Mouse (Mus musculus) kidney, postnatal 0 days (tissue): ENCODE data around the gene Ap1s3. TPM values are rescaled to one million over a fixed set of nuclear protein-coding genes. Genes with fewer than 3 reads are reported as not detected.

ENCODE experiments used
- ATAC-seq: fragments of 200-750 bp; cut with Nextera tagmentation; replicated peaks from 2 replicates; pipeline ENCODE4 v1.8.0; 2017; ENCODE audit warnings: low read depth, moderate number of reproducible peaks, moderate TSS enrichment, moderate library complexity; ENCODE audit not compliant: low FRiP score
- DNase-seq: peaks from one replicate; pipeline ENCODE4 v3.0.0-alpha.2; 2016; ENCODE audit warnings: low spot score
- H3K27ac ChIP-seq: fragments of 300-500 bp; sonication (generic); 2 replicates; pipeline ENCODE4 v1.5.1; 2014; ENCODE audit warnings: mild to moderate bottlenecking
- H3K27me3 ChIP-seq: fragments of 300-500 bp; sonication (generic); 2 replicates; pipeline ENCODE4 v1.6.1; 2014; ENCODE audit warnings: low read length, mixed read lengths; ENCODE audit not compliant: insufficient read depth
- H3K36me3 ChIP-seq: fragments of 300-500 bp; sonication (generic); 2 replicates; pipeline ENCODE4 v1.6.1; 2014; ENCODE audit warnings: low read length, mixed read lengths; ENCODE audit not compliant: insufficient read depth
- H3K4me1 ChIP-seq: fragments of 300-500 bp; sonication (generic); replicated peaks from 2 replicates; pipeline ENCODE4 v1.6.1; 2014; ENCODE audit warnings: antibody characterized with exemption, low read length, mixed read lengths; ENCODE audit not compliant: insufficient read depth
- H3K4me2 ChIP-seq: fragments of 300-500 bp; sonication (generic); 2 replicates; pipeline ENCODE4 v1.6.1; 2014; ENCODE audit warnings: mild to moderate bottlenecking, low read length, moderate library complexity, mixed read lengths
- H3K4me3 ChIP-seq: fragments of 300-500 bp; sonication (generic); replicated peaks from 2 replicates; pipeline ENCODE4 v1.5.1; 2014; ENCODE audit warnings: low read depth, low read length
- H3K9ac ChIP-seq: fragments of 300-500 bp; sonication (generic); 2 replicates; pipeline ENCODE4 v1.6.1; 2014; ENCODE audit warnings: low read depth, low read length
- H3K9me3 ChIP-seq: fragments of 300-500 bp; sonication (generic); replicated peaks from 2 replicates; pipeline ENCODE4 v1.6.1; 2016; ENCODE audit warnings: low read length, inconsistent platforms, mixed read lengths
- CTCF ChIP-seq: IDR thresholded peaks from 2 replicates; pipeline ENCODE4 v1.5.1; 2016; ENCODE audit warnings: antibody characterized with exemption, low read depth, mild to moderate bottlenecking, moderate library complexity
- WGBS: fragments of 180-500 bp; shearing (Covaris S2); extraction: QIAGEN DNeasy Blood & Tissue Kit; methylation state at CpG from one replicate; pipeline ENCODE4 v1.1.7; 2014; 5-methylcytosine and 5-hydroxymethylcytosine counted together
- polyA plus RNA-seq: library from polyadenylated mRNA; unstranded; fragments of >200 nt; fragmentation: Nextera tagmentation; extraction: Ambion mirVana; gene quantifications from 2 replicates; pipeline ENCODE4 v1.2.1, GENCODE M21; 2015

Gene Ap1s3
- polyA plus RNA-seq, 1 experiment from 2014 or later = 0.97 TPM

DNA sequence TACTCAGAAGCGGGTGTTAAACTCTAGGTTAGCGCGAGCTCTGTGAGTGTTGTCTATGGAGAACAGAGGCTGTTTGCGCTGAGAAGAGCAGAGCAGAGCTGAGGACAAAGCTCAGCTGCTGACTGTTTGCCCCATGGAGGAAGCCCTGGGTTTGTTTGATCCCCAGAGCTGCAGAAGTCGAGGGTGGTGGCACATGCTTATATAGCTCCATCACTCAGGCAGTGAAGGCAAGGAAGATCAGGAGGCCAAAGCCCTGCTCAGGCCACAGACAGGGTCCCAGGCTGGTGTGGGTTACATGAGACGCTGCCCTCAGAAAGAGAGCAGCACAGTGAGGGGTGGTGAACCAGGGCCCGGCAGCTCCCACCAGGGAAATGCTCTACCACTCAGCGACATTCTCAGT is 38.4 kb upstream of the Ap1s3 start:
- Histone ChIP-seq H3K4me3 (no peak overlapping the region), H3K4me1 (no peaks in the 10 kb centered on the region), H3K27ac (no peak overlapping the region; the same call in 1 of the 2 replicates), H3K9ac (no peak overlapping the region), H3K27me3 (no peaks in the 10 kb centered on the region), H3K4me2 (no peak overlapping the region), H3K9me3 (no peaks in the 10 kb centered on the region), H3K36me3 (no peaks in the 10 kb centered on the region; the same call in 1 of the 2 replicates)
- no peak for DNase-seq
- WGBS = 71% methylated on average over 8 of the region's 8 CpGs
- ATAC-seq = no peak
- no peak for TF ChIP-seq CTCF

DNA sequence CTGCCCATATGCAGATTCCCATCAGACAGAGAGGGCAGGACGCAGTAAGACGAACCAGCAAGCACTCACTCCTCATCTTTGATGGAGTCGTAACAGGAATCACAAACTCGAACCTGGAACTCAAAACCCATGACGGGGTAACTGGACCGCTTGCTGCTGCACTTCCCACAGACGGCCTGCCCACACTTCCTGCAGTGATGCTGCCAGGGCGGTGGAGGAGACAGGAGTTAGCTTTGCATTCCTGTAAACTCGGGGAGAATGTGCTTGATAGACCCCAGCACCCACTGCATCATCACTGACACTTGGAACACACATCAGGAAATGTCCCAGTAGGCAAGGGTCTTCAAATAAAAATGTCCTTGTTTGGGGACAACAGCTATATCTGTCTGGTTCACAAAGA is 35.6 kb upstream of the Ap1s3 start:
- WGBS = 85% methylated on average over 9 of the region's 9 CpGs
- no peaks in the 10 kb centered on the region for H3K9me3 ChIP-seq
- DNase-seq (no peak), ATAC-seq (no peak)
- no peak overlapping the region for H3K27ac ChIP-seq
- no peak overlapping the region for H3K9ac ChIP-seq
- TF ChIP-seq CTCF = no peak
- H3K4me2 ChIP-seq = no peak overlapping the region
- no peak overlapping the region for H3K4me3 ChIP-seq
- H3K27me3 ChIP-seq = no peaks in the 10 kb centered on the region
- H3K4me1 ChIP-seq = no peaks in the 10 kb centered on the region
- H3K36me3 ChIP-seq = no peaks in the 10 kb centered on the region; the same call in 1 of the 2 replicates

DNA sequence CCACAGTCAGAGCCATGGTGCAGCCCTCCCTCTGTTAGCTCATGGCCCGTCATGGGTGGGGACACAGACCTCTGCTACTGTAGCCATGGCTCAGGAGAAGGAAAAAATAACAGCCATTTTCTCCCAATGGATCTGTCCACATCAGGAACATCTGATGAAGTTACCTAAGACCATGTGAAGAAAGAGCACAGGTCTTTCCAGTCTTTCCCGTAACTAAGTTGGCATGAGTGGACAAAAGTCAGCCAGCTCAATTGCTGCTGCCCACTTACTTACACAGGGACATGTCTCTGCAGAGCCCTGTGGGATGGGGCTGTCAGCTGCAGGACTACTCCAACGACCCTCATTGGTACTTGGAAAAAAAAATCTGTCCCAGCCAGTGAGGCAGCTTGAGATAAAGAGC is 34.9 kb upstream of the Ap1s3 start:
- Histone ChIP-seq H3K4me3 (no peak overlapping the region), H3K27me3 (no peaks in the 10 kb centered on the region), H3K36me3 (no peaks in the 10 kb centered on the region; the same call in 1 of the 2 replicates), H3K4me1 (no peaks in the 10 kb centered on the region), H3K4me2 (no peak overlapping the region), H3K9me3 (no peaks in the 10 kb centered on the region), H3K9ac (no peak overlapping the region), H3K27ac (no peak overlapping the region)
- ATAC-seq (no peak), DNase-seq (no peak)
- no peak for TF ChIP-seq CTCF
- WGBS = 85% methylated on average over 3 of the region's 3 CpGs

DNA sequence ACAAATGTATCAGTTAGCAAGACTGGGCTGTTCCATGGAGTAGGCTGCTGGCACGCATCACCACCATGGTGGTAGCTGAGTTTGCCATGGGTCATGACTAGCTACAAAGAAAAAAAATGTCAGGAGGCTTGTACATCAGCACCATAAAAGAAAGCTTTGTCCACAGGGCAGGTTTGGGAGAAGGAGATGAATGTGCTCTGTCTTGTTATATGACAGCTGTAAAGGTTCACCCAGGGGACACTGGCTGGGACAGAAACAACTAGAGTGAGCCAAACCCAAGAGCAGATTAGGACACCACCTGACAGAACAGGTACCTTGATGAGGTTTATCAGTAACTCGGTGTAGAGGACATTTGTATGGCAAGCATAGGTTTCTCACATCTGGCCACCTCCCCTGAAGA is 32.9 kb upstream of the Ap1s3 start:
- DNase-seq (no peak), ATAC-seq (no peak)
- Histone ChIP-seq H3K4me2 (no peak overlapping the region), H3K36me3 (no peaks in the 10 kb centered on the region; the same call in 1 of the 2 replicates), H3K27me3 (no peaks in the 10 kb centered on the region), H3K9ac (no peak overlapping the region), H3K27ac (no peak overlapping the region), H3K4me3 (no peak overlapping the region), H3K9me3 (no peaks in the 10 kb centered on the region), H3K4me1 (no peaks in the 10 kb centered on the region)
- TF ChIP-seq CTCF = no peak
- 84% methylated on average over 2 of the region's 2 CpGs for WGBS

DNA sequence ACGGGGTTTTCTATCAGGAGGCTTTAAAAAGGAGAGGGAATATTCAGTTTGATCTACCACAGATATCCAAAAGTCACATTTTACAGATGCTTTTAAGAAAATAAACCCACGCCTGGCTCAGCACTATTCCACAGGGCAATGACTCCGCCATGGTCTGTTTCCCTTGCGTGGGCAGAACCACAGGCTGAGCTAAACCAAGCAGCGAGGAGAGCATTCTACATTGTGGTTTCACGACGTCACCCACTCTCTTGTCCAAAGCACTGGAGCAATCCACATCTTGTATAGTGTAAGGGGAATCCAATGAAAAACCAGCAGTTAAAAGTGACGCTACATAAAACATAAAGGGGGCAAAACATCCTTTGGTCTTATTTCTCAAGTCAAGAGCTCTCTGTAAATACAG is 31.7 kb upstream of the Ap1s3 start:
- H3K4me3 ChIP-seq = no peak overlapping the region
- H3K27me3 ChIP-seq = no peaks in the 10 kb centered on the region
- peak; percentile 37 for ATAC-seq
- H3K4me1 ChIP-seq = no peaks in the 10 kb centered on the region
- H3K9me3 ChIP-seq = no peaks in the 10 kb centered on the region
- no peak for TF ChIP-seq CTCF
- no peak overlapping the region for H3K4me2 ChIP-seq
- H3K27ac ChIP-seq = no peak overlapping the region
- no peak overlapping the region for H3K9ac ChIP-seq
- WGBS = 57% methylated on average over 8 of the region's 8 CpGs
- peak; percentile 46 for DNase-seq
- no peaks in the 10 kb centered on the region; the same call in 1 of the 2 replicates for H3K36me3 ChIP-seq

DNA sequence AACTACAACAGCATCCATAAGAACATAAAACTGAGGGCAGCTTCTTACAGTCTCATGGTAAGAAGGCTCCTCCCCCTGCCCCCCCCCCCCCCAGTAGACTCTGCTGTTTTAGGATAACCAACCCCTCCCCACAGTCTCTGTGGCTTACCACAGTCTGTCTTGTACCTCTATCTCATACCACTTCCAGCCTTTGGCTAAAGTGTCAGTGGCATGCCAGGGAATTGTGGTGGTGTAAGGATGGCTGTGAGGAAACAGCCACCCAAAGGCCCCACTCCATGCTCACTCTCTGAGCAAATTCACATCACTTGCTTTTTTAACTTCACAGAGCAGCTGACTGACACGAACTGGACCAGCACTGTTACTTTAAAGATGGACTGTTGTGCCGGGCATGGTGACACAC is 26.7 kb upstream of the Ap1s3 start:
- no peak; the same call in 1 of the 2 replicates for ATAC-seq

DNA sequence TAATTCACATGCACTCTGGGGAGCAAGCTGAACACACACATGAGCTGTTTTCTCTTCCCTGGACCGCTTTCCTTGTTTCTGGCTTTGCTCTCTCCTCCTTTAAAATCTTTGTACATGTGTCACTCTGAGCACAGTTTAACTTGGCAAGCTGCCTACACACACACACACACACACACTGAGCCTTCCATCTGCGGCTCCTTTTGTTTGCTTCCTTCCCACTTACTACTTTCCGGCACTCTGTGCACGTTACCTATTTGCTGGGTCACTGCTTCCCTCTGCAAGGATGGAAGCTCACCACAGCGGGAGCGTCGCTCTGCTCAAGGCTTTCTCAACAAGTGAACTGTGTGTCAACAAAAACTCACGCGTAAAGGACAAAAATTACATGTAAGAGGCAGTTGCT is 25.6 kb upstream of the Ap1s3 start:
- Histone ChIP-seq H3K4me1 (0 out of 2 replicates have a peak, but pooled peaks cover 6% of the 10 kb centered on the region), H3K36me3 (no peaks in the 10 kb centered on the region), H3K4me3 (no peak overlapping the region), H3K4me2 (no peak overlapping the region), H3K9me3 (no peaks in the 10 kb centered on the region), H3K27me3 (no peaks in the 10 kb centered on the region), H3K27ac (no peak overlapping the region), H3K9ac (no peak overlapping the region)
- ATAC-seq (peak; percentile 59; the same call in 1 of the 2 replicates), DNase-seq (peak; percentile 57)
- TF ChIP-seq CTCF = no peak
- WGBS = 8% methylated on average over 9 of the region's 9 CpGs

More for the DNA sequence above, 26.7 kb upstream of the Ap1s3 start:
- no peak for TF ChIP-seq CTCF
- Histone ChIP-seq H3K36me3 (no peaks in the 10 kb centered on the region), H3K9me3 (no peaks in the 10 kb centered on the region), H3K9ac (no peak overlapping the region), H3K27me3 (no peaks in the 10 kb centered on the region), H3K27ac (no peak overlapping the region), H3K4me3 (no peak overlapping the region), H3K4me2 (no peak overlapping the region), H3K4me1 (0 out of 2 replicates have a peak, but pooled peaks cover 6% of the 10 kb centered on the region)
- 87% methylated on average over 2 of the region's 2 CpGs for WGBS
- DNase-seq = no peak
